ENCODE assay signal across 8 mouse cellular contexts in genomic region chr17:84185581-84186450, GRCm38 (mm10). TPM values are rescaled to one million over a fixed set of nuclear protein-coding genes. Genes with fewer than 3 reads are reported as not detected.
A peak's percentile ranks its signal among the peaks of the same experiment; 100 is the strongest.
DNase-seq lines count a peak whose midpoint lies in the region; ATAC-seq and TF ChIP-seq lines count a peak whose summit lies in the region.

No protein-coding gene starts in this region.

- H3K27ac ChIP-seq in brown adipose tissue, adult 24 weeks (replicated peaks; ENCODE audit: low read depth, low read length) = peak overlapping the region; percentile 75
- peak overlapping the region; percentile 83 for H3K27ac ChIP-seq in kidney, adult 2 months (ENCODE audit: insufficient read depth, low read depth, low read length)
- H3K27ac ChIP-seq in lung, postnatal 0 days (ENCODE audit: low read length) = peak overlapping the region; percentile 92
- peak overlapping the region; percentile 99 for H3K27ac ChIP-seq in spleen, adult 2 months (ENCODE audit: insufficient read depth, low read length)

- no peaks in the 10 kb centered on the region for H3K27me3 ChIP-seq in kidney, adult 2 months (replicated peaks; ENCODE audit: control insufficient read depth, insufficient read depth, low read length)
- H3K27me3 ChIP-seq in lung, postnatal 0 days (replicated peaks; ENCODE audit: insufficient read depth, low read length) = no peaks in the 10 kb centered on the region
- no peaks in the 10 kb centered on the region for H3K27me3 ChIP-seq in spleen, adult 2 months (ENCODE audit: control insufficient read depth, insufficient read depth, low read length)

- ATAC-seq in lung, postnatal 0 days = no peak
- ATAC-seq in granulocyte monocyte progenitor cell, adult 5-6 weeks (replicated peaks; ENCODE audit: poor library complexity, severe bottlenecking) = no peak

- H3K4me1 ChIP-seq in brown adipose tissue, adult 24 weeks (ENCODE audit: control insufficient read depth, insufficient read depth, insufficient read length, low read length) = peaks cover 21% of the 10 kb centered on the region
- H3K4me1 ChIP-seq in kidney, adult 2 months (ENCODE audit: control insufficient read depth, insufficient read depth, low read length) = peaks cover 32% of the 10 kb centered on the region
- H3K4me1 ChIP-seq in lung, postnatal 0 days (ENCODE audit: insufficient read depth, low read depth, low read length) = peaks cover 23% of the 10 kb centered on the region
- H3K4me1 ChIP-seq in spleen, adult 2 months (ENCODE audit: control insufficient read depth, insufficient read depth, insufficient read length) = peaks cover 10% of the 10 kb centered on the region; the same call in 1 of the 2 replicates

- H3K36me3 ChIP-seq in kidney, adult 2 months (ENCODE audit: control insufficient read depth, insufficient read depth, low read length) = peaks cover 17% of the 10 kb centered on the region
- no peaks in the 10 kb centered on the region for H3K36me3 ChIP-seq in lung, postnatal 0 days (ENCODE audit: insufficient read depth, low read length)
- H3K36me3 ChIP-seq in spleen, adult 2 months (ENCODE audit: control insufficient read depth, insufficient read depth, low read length) = peaks cover 24% of the 10 kb centered on the region

- peak overlapping the region; percentile 88 for H3K4me2 ChIP-seq in lung, postnatal 0 days (replicated peaks; ENCODE audit: low read depth, low read length)

- under 1% methylated on average over 106 of the region's 108 CpGs for WGBS in kidney, adult 2 months
- WGBS in lung, postnatal 0 days = 1% methylated on average over 41 of the region's 108 CpGs
- WGBS in spleen, adult 2 months = under 1% methylated on average over 94 of the region's 108 CpGs

- no peak for TF ChIP-seq EP300 in lung, postnatal 0 days (IDR thresholded peaks at IDR 0.05)

- peak; percentile 70 to 75 for DNase-seq in layer of hippocampus, postnatal 10 days (ENCODE audit: low spot score in 2 of 2)
- no peak for DNase-seq in layer of hippocampus, adult 8-10 months (ENCODE audit: low spot score in 2 of 2)
- DNase-seq in heart, adult 18-20 months = peak; percentile 78 to 85
- peak; percentile 72 for DNase-seq in kidney, adult 2 months
- DNase-seq in lung, postnatal 0 days (ENCODE audit: low spot score) = peak; percentile 77
- peak; percentile 48 to 86 for DNase-seq in spleen, adult 2 months (ENCODE audit: low read depth in 1 of 2, low spot score in 2 of 2)

- peak overlapping the region; percentile 80 for H3K9ac ChIP-seq in lung, postnatal 0 days (replicated peaks; ENCODE audit: low read depth)

- TF ChIP-seq CTCF in kidney, adult 2 months (conservative IDR thresholded peaks at IDR 0.05; ENCODE audit: insufficient read depth, insufficient read length, low read depth, low read length) = no peak
- TF ChIP-seq CTCF in lung, postnatal 0 days (IDR thresholded peaks at IDR 0.05) = peak; percentile 66
- 0 out of 2 replicates have a peak, but pooled peaks have one; percentile 11 for TF ChIP-seq CTCF in spleen, adult 2 months (IDR thresholded peaks at IDR 0.05; ENCODE audit: extremely low read depth, insufficient read depth, insufficient read length, insufficient replicate concordance)

- peak overlapping the region; percentile 94 for H3K4me3 ChIP-seq in brown adipose tissue, adult 24 weeks (ENCODE audit: insufficient read depth, low read depth, low read length)
- peak overlapping the region; percentile 90 for H3K4me3 ChIP-seq in kidney, adult 2 months (ENCODE audit: insufficient read depth, low read depth, low read length)
- H3K4me3 ChIP-seq in lung, postnatal 0 days (ENCODE audit: low read depth, low read length) = peak overlapping the region; percentile 82
- H3K4me3 ChIP-seq in spleen, adult 2 months (ENCODE audit: extremely low read depth, insufficient read depth, insufficient read length) = peak overlapping the region; percentile 95

- TF ChIP-seq POLR2A in kidney, adult 2 months (IDR thresholded peaks at IDR 0.05; ENCODE audit: low read depth, low read length) = no peak
- no peak for TF ChIP-seq POLR2A in spleen, adult 2 months (IDR thresholded peaks at IDR 0.05; ENCODE audit: low read depth, low read length)

- no peaks in the 10 kb centered on the region for H3K9me3 ChIP-seq in lung, postnatal 0 days (ENCODE audit: low read length)

RNA-seq across cellular contexts. Expression of gene Zfp36l2, which starts 1.9 kb away (rescaled TPM):
- total RNA-seq in layer of hippocampus, postnatal 10 days (2021) = 10 to 100 TPM; 24.4 to 25.4 TPM
- 10 to 100 TPM; 23.9 to 30.9 (median 29.5) TPM for total RNA-seq in layer of hippocampus, adult 8-10 months (2022)
- 90.6 and 103 TPM in 2 replicates for polyA plus RNA-seq in brown adipose tissue, adult 24 weeks (2012; ENCODE audit: insufficient read depth, insufficient read length, missing spikeins)
- total RNA-seq in heart, adult 18-20 months (2021) = 10 to 100 TPM; 18.7 to 22.8 TPM
- 34.3 and 45.8 TPM in 2 replicates for polyA plus RNA-seq in kidney, adult 2 months (2012; rRNA removed)
- 15.6 and 17.5 TPM in 2 replicates for polyA plus RNA-seq in lung, postnatal 0 days (2015; fragmentation: Nextera tagmentation; extraction: Ambion mirVana)
- polyA plus RNA-seq in spleen, adult 2 months (2012; rRNA removed) = 146 and 261 TPM in 2 replicates
- 199 TPM in 2 replicates for total RNA-seq in granulocyte monocyte progenitor cell, adult 5-6 weeks (2014; fragmentation: Nextera tagmentation)
- total RNA-seq in granulocyte monocyte progenitor cell, adult 5-6 weeks (2017) = 91.5 and 99.4 TPM in 2 replicates

Comparison
In these comparisons a context has a peak if more than half of its experiments do, and no peak if none do; other contexts are left out.
1. DNase-seq: peak in layer of hippocampus, postnatal 10 days (2 of 2), heart, adult 18-20 months (2 of 2), kidney, adult 2 months (single experiment), lung, postnatal 0 days (single experiment) and spleen, adult 2 months (2 of 2); none in layer of hippocampus, adult 8-10 months (0 of 2).
2. Peak in every context shown above with its lines, with median percentiles within 50 percentile points of each other: H3K27ac ChIP-seq and H3K4me3 ChIP-seq.